Mouse (Mus musculus): ENCODE measurements around the gene Stra8.

DNA sequence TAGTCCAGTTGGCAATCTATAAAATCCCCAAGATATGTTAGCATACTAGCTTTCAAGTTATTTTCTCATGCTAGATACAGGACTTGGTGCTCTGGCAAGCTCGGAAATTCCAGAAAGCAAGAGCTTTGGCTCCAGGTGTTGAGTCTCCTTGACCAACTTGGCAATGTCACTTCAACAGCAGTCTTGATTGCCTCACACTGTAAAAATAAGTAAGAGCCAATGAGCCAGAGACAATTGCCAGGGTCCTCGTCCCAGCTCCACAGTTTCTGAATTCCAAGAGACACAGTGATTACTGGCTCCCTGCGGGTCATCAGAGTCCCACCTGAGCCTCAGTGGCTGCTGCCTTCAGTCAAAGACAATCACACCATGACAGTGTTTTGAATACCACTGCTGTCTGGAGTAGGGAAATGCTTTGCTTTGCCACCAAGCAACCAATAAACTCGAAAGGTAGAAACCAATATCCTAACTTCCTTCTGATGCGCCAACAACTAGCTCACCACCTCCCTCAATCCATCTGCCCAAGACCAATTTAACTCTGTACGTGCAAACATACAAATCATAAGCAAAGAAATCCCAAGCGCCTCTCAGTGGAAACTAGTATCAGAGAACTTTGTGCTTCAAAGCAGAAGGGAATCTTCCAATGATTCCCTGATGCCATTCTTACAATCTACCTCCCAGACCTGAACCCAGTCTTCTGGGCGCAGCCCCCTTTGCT, 10.2 kb upstream of the Stra8 start:
- no peak for TF ChIP-seq CTCF (IDR thresholded peaks at IDR 0.05)
- no peak for TF ChIP-seq EP300 (IDR thresholded peaks at IDR 0.05)

Data from lung, postnatal 0 days (tissue).